Mouse (Mus musculus) neural tube, embryonic 12.5 days (tissue): ENCODE results near the gene Zfp451. TPM values are rescaled to one million over a fixed set of nuclear protein-coding genes. Genes with fewer than 3 reads are reported as not detected.

Source experiments
- polyA plus RNA-seq: library from polyadenylated mRNA; unstranded; fragments of >200 nt; fragmentation: Nextera tagmentation; extraction: Ambion mirVana; gene quantifications from 2 replicates; pipeline ENCODE4 v1.2.1, GENCODE M21; 2016

The Zfp451 gene
- polyA plus RNA-seq, 1 experiment from 2014 or later, result 47.6 TPM

Other genes starting within 250 kb of the Zfp451 start
- gene Prim2, start 144.8 kb downstream of the Zfp451 start, polyA plus RNA-seq, result 30.5 and 32.2 TPM in 2 replicates
- gene Rab23, start 94.7 kb downstream of the Zfp451 start, polyA plus RNA-seq, result 29.1 and 29.7 TPM in 2 replicates
- gene Bag2, start 56.8 kb downstream of the Zfp451 start, polyA plus RNA-seq, result 20.2 and 20.8 TPM in 2 replicates
- 5.1 and 6.1 TPM in 2 replicates for gene Bend6, start 93.2 kb upstream of the Zfp451 start, polyA plus RNA-seq
- gene Dst, start 93.6 kb upstream of the Zfp451 start, polyA plus RNA-seq, result 42.8 and 49.1 TPM in 2 replicates